Mouse (Mus musculus) neural tube, embryonic 15.5 days (tissue): ENCODE measurements at regions not wholly inside any gene's neighbourhood (a gene's known extent, or its start where the extent isn't known, plus 50 kb on each side); places are given as distances from the start of the nearest gene placed in this dataset.

ENCODE experiments used
- ATAC-seq: fragments of 200-750 bp; cut with Nextera tagmentation; 2 replicates; pipeline ENCODE4 v1.8.0; 2017; ENCODE audit warnings: mild to moderate bottlenecking, moderate TSS enrichment, moderate library complexity; ENCODE audit not compliant: low FRiP score
- H3K27ac ChIP-seq: fragments of 300-500 bp; sonication (generic); replicated peaks from 2 replicates; pipeline ENCODE4 v1.5.1; 2015; ENCODE audit warnings: mild to moderate bottlenecking, inconsistent platforms
- H3K27me3 ChIP-seq: fragments of 300-500 bp; sonication (generic); replicated peaks from 2 replicates; pipeline ENCODE4 v1.6.1; 2015; ENCODE audit warnings: inconsistent platforms
- H3K36me3 ChIP-seq: fragments of 300-500 bp; sonication (generic); 2 replicates; pipeline ENCODE4 v1.6.1; 2015; ENCODE audit warnings: inconsistent platforms
- H3K4me1 ChIP-seq: fragments of 300-500 bp; sonication (generic); 2 replicates; pipeline ENCODE4 v1.6.1; 2015; ENCODE audit warnings: inconsistent platforms
- H3K4me2 ChIP-seq: fragments of 300-500 bp; sonication (generic); 2 replicates; pipeline ENCODE4 v1.6.1; 2015; ENCODE audit warnings: inconsistent platforms, mild to moderate bottlenecking, moderate library complexity
- H3K4me3 ChIP-seq: fragments of 300-500 bp; sonication (generic); replicated peaks from 2 replicates; pipeline ENCODE4 v1.5.1; 2015; ENCODE audit warnings: mild to moderate bottlenecking, inconsistent platforms
- H3K9ac ChIP-seq: fragments of 300-500 bp; sonication (generic); replicated peaks from 2 replicates; pipeline ENCODE4 v1.6.1; 2015; ENCODE audit warnings: mild to moderate bottlenecking, inconsistent platforms
- H3K9me3 ChIP-seq: fragments of 300-500 bp; sonication (generic); replicated peaks from 2 replicates; pipeline ENCODE4 v1.6.1; 2016; ENCODE audit warnings: inconsistent platforms
- WGBS: fragments of 180-500 bp; shearing (Covaris S2); methylation state at CpG from one replicate; pipeline ENCODE4 v1.1.7; 2015; ENCODE audit warnings: mixed read lengths; 5-methylcytosine and 5-hydroxymethylcytosine counted together

DNA sequence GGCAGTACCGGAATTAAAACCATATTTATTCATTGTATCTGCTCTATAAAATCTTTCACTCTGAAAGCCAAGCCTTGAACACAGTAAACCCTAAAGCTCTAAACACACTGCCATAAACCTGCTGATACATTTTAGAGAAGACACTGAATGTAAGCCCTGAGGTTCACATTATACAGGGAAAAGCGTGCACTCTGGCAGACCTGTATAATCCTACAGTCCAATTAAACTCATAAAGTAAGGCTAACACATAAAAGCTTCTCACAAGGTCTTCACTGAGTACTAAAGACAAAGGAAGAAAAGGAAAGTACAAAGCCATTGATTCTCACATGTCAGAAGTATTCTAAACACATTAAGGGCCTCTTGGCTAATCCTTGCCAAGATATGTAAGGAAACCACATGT is 302.8 kb downstream of the Cylc2 start:
- H3K9ac ChIP-seq: no peak overlapping the region
- no peak for ATAC-seq
- H3K27me3 ChIP-seq: no peaks in the 10 kb centered on the region
- H3K9me3 ChIP-seq: no peaks in the 10 kb centered on the region
- H3K36me3 ChIP-seq: no peaks in the 10 kb centered on the region
- H3K4me1 ChIP-seq: no peaks in the 10 kb centered on the region
- H3K27ac ChIP-seq: no peak overlapping the region
- no peak overlapping the region for H3K4me3 ChIP-seq
- no peak overlapping the region for H3K4me2 ChIP-seq
- 72% methylated on average over 2 of the region's 2 CpGs for WGBS

DNA sequence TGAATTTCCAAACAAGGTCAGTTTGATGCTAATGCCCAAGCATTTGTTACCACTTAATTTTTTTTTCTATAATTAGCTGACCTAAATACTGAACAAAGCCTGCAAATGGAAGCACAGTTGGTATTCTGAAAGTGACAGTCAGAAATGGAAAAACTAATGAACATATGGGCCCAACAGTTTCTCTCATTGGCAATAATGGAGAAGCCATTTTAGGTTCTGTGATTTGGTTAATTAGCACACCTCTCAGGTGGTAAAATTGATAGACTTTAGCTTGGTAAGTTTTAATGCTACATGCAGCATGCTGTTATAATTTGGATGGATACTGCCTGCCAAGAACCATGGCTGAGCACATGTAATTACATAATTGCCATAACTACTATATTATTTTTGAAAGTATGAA is 303.3 kb downstream of the Cylc2 start:
- Histone ChIP-seq H3K36me3 (no peaks in the 10 kb centered on the region), H3K9me3 (no peaks in the 10 kb centered on the region), H3K9ac (no peak overlapping the region), H3K27me3 (no peaks in the 10 kb centered on the region), H3K27ac (no peak overlapping the region), H3K4me2 (no peak overlapping the region), H3K4me3 (no peak overlapping the region), H3K4me1 (no peaks in the 10 kb centered on the region)
- ATAC-seq: no peak

DNA sequence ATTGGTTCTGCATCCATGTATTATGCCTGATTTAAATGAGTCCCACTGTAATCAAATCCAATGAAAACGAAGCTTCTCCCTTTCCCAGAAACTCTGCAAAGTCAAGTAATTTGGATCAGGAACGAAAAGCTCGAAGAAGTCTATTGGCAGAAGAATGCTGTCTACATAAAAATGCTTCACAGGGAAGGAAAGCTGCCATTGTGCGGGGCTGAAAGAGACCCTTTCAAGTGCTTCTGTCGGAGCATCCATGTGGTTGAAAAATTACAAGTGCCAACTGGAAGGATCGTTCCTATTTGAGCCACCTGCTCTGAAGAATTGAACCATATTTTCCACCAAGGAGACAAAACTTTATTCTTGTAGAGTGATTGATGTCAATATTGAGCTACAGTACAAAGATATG is 328.9 kb downstream of the Cylc2 start:
- Histone ChIP-seq H3K27ac (no peak overlapping the region), H3K4me3 (no peak overlapping the region), H3K9ac (no peak overlapping the region), H3K27me3 (no peaks in the 10 kb centered on the region), H3K9me3 (no peaks in the 10 kb centered on the region), H3K36me3 (no peaks in the 10 kb centered on the region), H3K4me1 (no peaks in the 10 kb centered on the region), H3K4me2 (no peak overlapping the region)
- no peak for ATAC-seq
- 67% methylated on average over 6 of the region's 6 CpGs for WGBS

DNA sequence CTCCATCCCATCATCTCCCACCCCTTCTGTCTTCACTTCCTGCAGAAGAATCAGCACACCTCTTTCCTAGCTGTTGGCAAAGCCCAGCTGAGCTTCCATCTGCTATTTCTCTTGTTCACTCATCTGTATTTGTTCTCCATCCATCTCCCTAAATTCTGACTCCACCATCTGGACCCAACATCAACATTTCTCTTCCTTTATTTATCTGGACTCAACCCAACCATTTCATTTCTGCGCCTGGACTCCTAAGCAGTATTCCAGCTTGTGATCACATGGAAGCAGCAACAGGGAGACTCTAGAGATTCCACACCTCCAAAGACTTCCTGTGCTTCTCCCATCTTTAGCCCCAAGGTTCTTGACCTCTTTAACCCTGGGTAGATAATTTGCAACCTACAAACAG is 343.2 kb downstream of the Cylc2 start:
- no peak for ATAC-seq
- no peak overlapping the region for H3K9ac ChIP-seq
- H3K27me3 ChIP-seq: no peaks in the 10 kb centered on the region
- H3K9me3 ChIP-seq: no peaks in the 10 kb centered on the region
- no peaks in the 10 kb centered on the region for H3K36me3 ChIP-seq
- H3K4me2 ChIP-seq: no peak overlapping the region
- no peak overlapping the region for H3K4me3 ChIP-seq
- 83% methylated on average over 1 of the region's 1 CpGs for whole genome bisulfite sequencing
- no peaks in the 10 kb centered on the region for H3K4me1 ChIP-seq
- H3K27ac ChIP-seq: no peak overlapping the region

DNA sequence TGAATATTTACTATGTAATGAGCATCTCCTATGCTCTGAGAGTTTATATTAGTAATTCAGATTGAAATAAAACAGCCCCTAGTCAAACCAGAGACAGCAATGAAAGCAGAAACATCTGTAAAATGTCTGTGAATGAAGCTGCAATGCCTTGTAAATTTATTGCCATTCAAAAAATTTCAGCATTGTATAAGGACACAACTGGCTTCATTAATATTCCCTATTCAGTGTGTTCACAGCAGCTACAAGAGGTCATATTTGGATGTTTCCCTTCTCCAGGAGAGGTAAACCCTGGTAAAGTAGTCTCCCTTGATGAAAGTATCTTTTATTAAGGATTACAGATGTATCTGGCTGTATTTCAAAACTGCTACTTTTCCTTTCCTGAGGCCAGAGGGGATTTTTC is 343.6 kb downstream of the Cylc2 start:
- Histone ChIP-seq H3K9ac (no peak overlapping the region), H3K36me3 (no peaks in the 10 kb centered on the region), H3K4me3 (no peak overlapping the region), H3K4me1 (no peaks in the 10 kb centered on the region), H3K27me3 (no peaks in the 10 kb centered on the region), H3K27ac (no peak overlapping the region), H3K4me2 (no peak overlapping the region), H3K9me3 (no peaks in the 10 kb centered on the region)
- no peak for ATAC-seq

DNA sequence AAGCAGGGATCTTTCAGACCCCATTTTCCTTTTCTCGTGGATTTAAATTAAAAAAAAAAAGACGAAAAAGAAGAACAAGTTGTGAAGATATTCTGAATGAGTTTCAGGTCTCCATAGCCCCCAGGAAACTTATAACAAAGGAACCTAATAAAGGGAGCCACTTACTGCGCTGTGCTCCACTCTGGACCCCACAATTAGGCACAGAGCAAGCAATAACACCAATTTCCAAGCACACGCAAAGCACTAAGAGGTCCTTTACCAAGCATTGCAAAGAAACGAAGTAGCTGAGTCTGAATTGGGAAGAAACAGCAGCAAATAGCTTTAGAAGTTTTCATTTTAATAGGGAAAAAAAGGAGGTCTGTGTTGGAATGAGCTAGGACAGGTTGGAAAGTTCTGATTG is 345.9 kb downstream of the Cylc2 start:
- Histone ChIP-seq H3K4me2 (no peak overlapping the region), H3K9ac (no peak overlapping the region), H3K27ac (no peak overlapping the region), H3K4me3 (no peak overlapping the region), H3K9me3 (no peaks in the 10 kb centered on the region), H3K27me3 (no peaks in the 10 kb centered on the region), H3K4me1 (no peaks in the 10 kb centered on the region), H3K36me3 (no peaks in the 10 kb centered on the region)
- 53% methylated on average over 5 of the region's 5 CpGs for WGBS
- ATAC-seq: no peak

DNA sequence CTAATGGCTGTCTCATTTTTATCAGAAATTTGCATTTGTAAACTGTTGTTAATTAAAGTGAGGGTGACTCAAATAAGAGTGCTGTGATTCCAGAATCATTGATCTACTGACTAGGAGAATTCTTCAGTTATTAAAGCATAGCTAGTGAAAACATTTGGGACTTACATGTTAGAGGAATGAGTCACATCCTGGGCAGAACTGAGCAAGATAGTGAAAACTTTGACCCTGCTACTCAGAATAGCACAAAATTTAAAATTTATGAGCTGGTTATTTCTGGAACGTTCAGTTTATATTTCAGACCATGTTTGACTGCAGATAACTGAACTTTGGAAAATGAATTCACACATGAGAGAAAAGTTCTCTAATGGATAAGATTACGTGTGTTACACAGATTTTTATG is 360.0 kb downstream of the Cylc2 start:
- WGBS: 66% methylated on average over 2 of the region's 2 CpGs
- Histone ChIP-seq H3K9ac (no peak overlapping the region), H3K9me3 (no peaks in the 10 kb centered on the region), H3K36me3 (no peaks in the 10 kb centered on the region), H3K4me1 (no peaks in the 10 kb centered on the region), H3K4me2 (no peak overlapping the region), H3K4me3 (no peak overlapping the region), H3K27ac (no peak overlapping the region), H3K27me3 (no peaks in the 10 kb centered on the region)
- ATAC-seq: no peak

DNA sequence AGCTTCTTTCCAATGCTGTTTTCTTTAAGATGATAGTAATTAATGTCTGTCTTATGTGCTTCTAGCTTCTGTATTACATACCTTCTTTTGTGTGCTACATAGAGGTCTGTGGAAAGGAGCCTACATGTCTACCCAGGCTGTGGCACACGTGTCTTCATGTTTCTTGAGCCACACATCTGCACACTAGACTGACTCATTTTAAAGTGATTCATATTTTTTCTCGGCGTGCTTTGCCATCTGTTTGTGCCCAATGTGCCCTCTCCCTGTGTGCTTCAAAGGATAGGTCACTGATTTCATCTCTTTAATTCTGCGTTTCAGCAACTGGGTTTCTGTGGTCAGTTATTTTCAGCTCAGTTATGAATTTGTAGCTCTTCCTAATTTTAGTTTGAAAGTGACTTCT is 377.6 kb downstream of the Cylc2 start:
- Histone ChIP-seq H3K4me1 (no peaks in the 10 kb centered on the region), H3K4me3 (no peak overlapping the region), H3K4me2 (no peak overlapping the region), H3K27ac (no peak overlapping the region), H3K27me3 (no peaks in the 10 kb centered on the region), H3K9ac (no peak overlapping the region), H3K36me3 (no peaks in the 10 kb centered on the region), H3K9me3 (no peaks in the 10 kb centered on the region)
- no peak for ATAC-seq
- 78% methylated on average over 4 of the region's 4 CpGs for WGBS

DNA sequence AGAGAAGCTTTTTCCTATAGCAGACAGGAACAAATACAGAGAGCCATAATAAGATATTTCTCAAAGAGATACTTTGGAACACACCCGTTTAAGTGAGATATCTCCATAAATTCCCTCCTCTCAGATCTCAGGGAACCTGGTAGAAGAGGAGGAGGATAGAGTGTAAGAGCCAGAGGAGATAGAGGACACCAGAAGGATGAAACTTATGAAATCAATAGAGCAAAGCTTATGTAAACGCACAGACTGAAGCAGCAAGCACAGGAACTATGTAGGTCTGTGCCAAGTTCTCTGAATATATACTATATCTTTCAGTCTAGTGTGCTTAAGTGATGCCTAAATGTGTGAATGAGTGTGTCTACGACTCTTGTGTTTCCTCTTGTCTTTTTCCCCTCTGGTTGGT is 381.4 kb downstream of the Cylc2 start:
- no peak overlapping the region for H3K27ac ChIP-seq
- H3K4me2 ChIP-seq: no peak overlapping the region
- H3K27me3 ChIP-seq: no peaks in the 10 kb centered on the region
- ATAC-seq: no peak
- no peak overlapping the region for H3K4me3 ChIP-seq
- H3K4me1 ChIP-seq: no peaks in the 10 kb centered on the region
- H3K9ac ChIP-seq: no peak overlapping the region
- H3K36me3 ChIP-seq: no peaks in the 10 kb centered on the region
- H3K9me3 ChIP-seq: no peaks in the 10 kb centered on the region
- 79% methylated on average over 3 of the region's 3 CpGs for WGBS

DNA sequence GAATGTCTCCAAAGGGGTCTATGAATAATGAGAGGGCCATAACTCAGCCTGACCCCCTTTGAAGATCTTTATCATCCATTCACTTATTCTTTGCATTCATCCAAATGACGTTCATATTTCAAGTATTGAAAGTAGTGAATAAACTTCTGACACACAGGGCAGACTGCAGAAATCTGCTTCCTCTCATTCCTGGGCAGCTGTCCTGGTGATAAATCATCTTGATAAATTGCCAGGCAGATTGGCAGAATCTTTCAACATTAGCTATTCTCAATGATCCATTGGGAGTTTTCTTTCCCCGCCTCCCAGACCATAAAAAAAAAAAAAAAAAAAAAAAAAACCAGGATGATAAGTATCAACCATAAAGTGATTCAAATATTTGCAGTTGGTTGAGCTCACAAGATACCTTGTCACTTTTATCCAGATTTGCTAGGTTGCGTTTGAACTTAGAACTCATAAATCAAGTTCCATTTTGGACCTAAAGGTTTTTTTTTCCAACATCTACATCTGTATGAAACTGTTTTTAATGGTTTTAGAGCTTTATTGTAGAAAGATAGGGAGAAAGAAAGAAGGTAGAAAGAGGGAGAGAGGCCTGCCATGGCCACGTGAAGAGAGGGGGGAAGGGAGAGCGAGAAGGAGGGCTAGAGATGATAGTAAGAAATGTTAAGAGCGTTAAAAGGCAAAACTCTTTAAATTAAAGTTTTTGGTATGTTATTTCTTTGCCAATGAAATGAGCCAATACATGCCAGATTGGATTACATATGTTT is 383.7 kb downstream of the Cylc2 start:
- no peak overlapping the region for H3K9ac ChIP-seq
- no peak overlapping the region for H3K4me2 ChIP-seq
- H3K4me1 ChIP-seq: no peaks in the 10 kb centered on the region
- no peak overlapping the region for H3K27ac ChIP-seq
- H3K27me3 ChIP-seq: no peaks in the 10 kb centered on the region
- H3K9me3 ChIP-seq: no peaks in the 10 kb centered on the region
- WGBS: 83% methylated on average over 6 of the region's 6 CpGs
- no peak overlapping the region for H3K4me3 ChIP-seq
- no peaks in the 10 kb centered on the region for H3K36me3 ChIP-seq
- ATAC-seq: no peak

DNA sequence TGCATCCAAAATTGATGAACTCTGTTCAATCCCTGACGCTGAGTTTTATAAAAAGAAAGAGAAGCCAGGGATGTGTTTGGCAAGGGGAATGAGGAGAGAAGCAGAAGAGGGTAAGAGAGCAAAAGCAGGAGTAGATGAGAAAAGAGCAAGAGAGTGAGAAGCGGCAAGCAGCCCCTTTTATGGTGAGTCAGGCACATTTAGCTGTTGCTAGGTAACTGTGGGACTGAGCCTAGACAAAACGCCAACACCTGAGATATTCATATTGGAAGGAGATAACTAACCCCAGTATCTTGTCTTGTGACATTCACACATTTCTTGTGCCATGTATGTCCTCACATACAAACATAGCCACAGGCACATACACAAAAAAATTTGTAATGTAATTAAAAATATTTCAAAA is 410.8 kb downstream of the Cylc2 start:
- Histone ChIP-seq H3K9me3 (no peaks in the 10 kb centered on the region), H3K27me3 (no peaks in the 10 kb centered on the region), H3K4me1 (no peaks in the 10 kb centered on the region), H3K27ac (no peak overlapping the region), H3K9ac (no peak overlapping the region), H3K4me3 (no peak overlapping the region), H3K36me3 (no peaks in the 10 kb centered on the region), H3K4me2 (no peak overlapping the region)
- peak; percentile 69; the same call in 1 of the 2 replicates for ATAC-seq
- WGBS: 46% methylated on average over 3 of the region's 3 CpGs

DNA sequence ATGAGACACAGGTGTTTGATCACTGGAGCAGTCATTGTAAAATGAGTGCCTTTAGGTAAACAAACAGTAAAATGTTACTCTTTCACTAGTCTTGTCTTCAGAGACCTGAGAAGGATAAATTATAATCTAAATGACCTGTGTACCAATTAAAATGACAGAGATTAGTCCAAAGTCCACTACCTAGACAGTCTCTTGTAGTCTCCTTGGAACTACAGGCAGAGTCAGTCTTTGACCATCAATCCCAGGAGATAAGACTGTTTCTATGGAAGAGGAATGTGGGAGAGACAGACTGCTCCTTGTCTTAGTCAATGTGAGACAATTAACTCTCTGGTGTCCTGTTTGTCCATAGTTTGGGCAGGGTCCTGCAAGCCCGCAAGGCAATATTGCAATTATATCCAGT is 417.0 kb downstream of the Cylc2 start:
- no peak for ATAC-seq
- 89% methylated on average over 1 of the region's 1 CpGs for WGBS

DNA sequence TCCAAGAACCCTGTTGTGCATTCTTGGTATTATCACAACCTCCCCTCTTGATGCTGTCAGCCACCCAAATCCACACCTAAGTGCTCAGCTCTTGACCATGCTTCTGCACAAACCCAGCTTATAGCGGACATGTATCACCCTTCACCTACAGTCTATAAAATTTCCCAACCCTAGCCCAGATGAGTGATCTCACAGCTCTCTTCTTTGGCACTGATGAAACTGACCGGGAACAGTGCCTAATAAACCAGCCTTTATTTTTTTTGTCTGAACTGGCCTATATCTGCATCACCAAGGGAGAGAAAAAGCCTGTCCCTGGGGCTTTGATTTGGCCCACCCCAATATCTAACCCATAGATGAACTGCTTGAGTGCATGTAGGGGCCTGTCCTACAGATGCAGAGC is 440.8 kb downstream of the Cylc2 start:
- 87% methylated on average over 2 of the region's 2 CpGs for WGBS
- no peaks in the 10 kb centered on the region for H3K36me3 ChIP-seq

More for the DNA sequence above, 417.0 kb downstream of the Cylc2 start:
- Histone ChIP-seq H3K4me3 (no peak overlapping the region), H3K27ac (no peak overlapping the region), H3K9ac (no peak overlapping the region), H3K27me3 (no peaks in the 10 kb centered on the region), H3K9me3 (no peaks in the 10 kb centered on the region), H3K36me3 (no peaks in the 10 kb centered on the region), H3K4me1 (no peaks in the 10 kb centered on the region), H3K4me2 (no peak overlapping the region)

More for the DNA sequence above, 440.8 kb downstream of the Cylc2 start:
- Histone ChIP-seq H3K4me3 (no peak overlapping the region), H3K4me2 (no peak overlapping the region), H3K9ac (no peak overlapping the region), H3K27ac (no peak overlapping the region), H3K4me1 (no peaks in the 10 kb centered on the region), H3K27me3 (no peaks in the 10 kb centered on the region), H3K9me3 (no peaks in the 10 kb centered on the region)
- no peak for ATAC-seq
